Mouse (Mus musculus) liver, postnatal 0 days (tissue): ENCODE data around the gene H13. TPM values are rescaled to one million over a fixed set of nuclear protein-coding genes. Genes with fewer than 3 reads are reported as not detected.

Experiments
- ATAC-seq: fragments of 200-750 bp; cut with Nextera tagmentation; 2 replicates; pipeline ENCODE4 v1.8.0; 2017; ENCODE audit warnings: mild to moderate bottlenecking, moderate library complexity
- DNase-seq: peaks from one replicate; pipeline ENCODE4 v3.0.0-alpha.2; 2016
- H3K27ac ChIP-seq: fragments of 300-500 bp; sonication (generic); 2 replicates; pipeline ENCODE4 v1.5.1; 2014; ENCODE audit warnings: antibody characterized with exemption, moderate library complexity, mild to moderate bottlenecking, low read depth
- H3K27me3 ChIP-seq: fragments of 300-500 bp; sonication (generic); 2 replicates; pipeline ENCODE4 v1.6.1; 2014; ENCODE audit warnings: low read length, control low read depth, mixed read lengths; ENCODE audit not compliant: insufficient read depth
- H3K36me3 ChIP-seq: fragments of 300-500 bp; sonication (generic); replicated peaks from 2 replicates; pipeline ENCODE4 v1.6.1; 2014; ENCODE audit warnings: mild to moderate bottlenecking, control low read depth, low read length, moderate library complexity, mixed read lengths; ENCODE audit not compliant: insufficient read depth
- H3K4me1 ChIP-seq: fragments of 300-500 bp; sonication (generic); 2 replicates; pipeline ENCODE4 v1.6.1; 2014; ENCODE audit warnings: antibody characterized with exemption, mild to moderate bottlenecking, control low read depth; ENCODE audit not compliant: insufficient read depth
- H3K4me2 ChIP-seq: fragments of 300-500 bp; sonication (generic); 2 replicates; pipeline ENCODE4 v1.6.1; 2014; ENCODE audit warnings: low read depth, mild to moderate bottlenecking, low read length, moderate library complexity, mixed read lengths
- H3K4me3 ChIP-seq: fragments of 300-500 bp; sonication (generic); 2 replicates; pipeline ENCODE4 v1.5.1; 2014; ENCODE audit warnings: low read depth, low read length
- H3K9ac ChIP-seq: fragments of 300-500 bp; sonication (generic); replicated peaks from 2 replicates; pipeline ENCODE4 v1.6.1; 2014; ENCODE audit warnings: mild to moderate bottlenecking, moderate library complexity
- H3K9me3 ChIP-seq: fragments of 300-500 bp; sonication (generic); 2 replicates; pipeline ENCODE4 v1.6.1; 2016; ENCODE audit warnings: mild to moderate bottlenecking, control low read depth, low read length, mixed read lengths
- CTCF ChIP-seq: sonication (generic); IDR thresholded peaks from 2 replicates; pipeline ENCODE4 v1.5.1; 2016; ENCODE audit warnings: antibody characterized with exemption, low read depth
- EP300 ChIP-seq: IDR thresholded peaks from 2 replicates; pipeline ENCODE4 v1.6.1; 2016; ENCODE audit warnings: antibody characterized with exemption, low read depth, mild to moderate bottlenecking
- WGBS: fragments of 180-500 bp; shearing (Covaris S2); extraction: QIAGEN DNeasy Blood & Tissue Kit; methylation state at CpG from one replicate; pipeline ENCODE4 v1.1.7; 2014; ENCODE audit not compliant: insufficient replicate concordance; 5-methylcytosine and 5-hydroxymethylcytosine counted together
- polyA plus RNA-seq: library from polyadenylated mRNA; unstranded; fragments of >200 nt; fragmentation: Nextera tagmentation; extraction: Ambion mirVana; gene quantifications from 2 replicates; pipeline ENCODE4 v1.2.1, GENCODE M21; 2015

H13 gene
- polyA plus RNA-seq, 1 experiment from 2014 or later: 63.8 TPM

DNA sequence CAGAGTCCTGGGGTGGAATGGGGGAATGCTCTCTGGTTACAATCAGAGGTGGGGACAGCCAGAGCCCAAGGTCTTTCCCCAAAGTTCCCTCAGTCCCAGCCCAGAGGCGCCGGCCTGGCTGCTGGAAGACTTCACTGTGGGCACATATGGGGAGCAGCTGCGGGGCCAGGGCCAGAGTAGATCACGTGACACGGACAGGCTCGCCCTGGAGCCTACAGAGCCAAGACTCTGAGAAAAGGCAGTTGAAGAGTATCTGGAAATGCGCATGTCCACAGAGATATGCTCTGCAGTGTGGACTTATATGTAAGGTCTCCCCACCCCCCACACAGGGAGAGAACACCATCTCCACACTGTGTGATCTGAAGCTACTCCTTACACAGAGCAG lies 60.4 kb downstream of the H13 start:
- no peaks in the 10 kb centered on the region for H3K27me3 ChIP-seq
- H3K9ac ChIP-seq: no peak overlapping the region
- H3K4me3 ChIP-seq: no peak overlapping the region
- 19% methylated on average over 7 of the region's 7 CpGs for WGBS
- TF ChIP-seq CTCF (no peak), EP300 (no peak)
- peak; percentile 41 for DNase-seq
- peak overlapping the region; percentile 44 for H3K27ac ChIP-seq
- no peaks in the 10 kb centered on the region for H3K9me3 ChIP-seq
- peak; percentile 40 for ATAC-seq
- H3K36me3 ChIP-seq: no peaks in the 10 kb centered on the region
- no peak overlapping the region for H3K4me2 ChIP-seq
- peaks cover 34% of the 10 kb centered on the region for H3K4me1 ChIP-seq

DNA sequence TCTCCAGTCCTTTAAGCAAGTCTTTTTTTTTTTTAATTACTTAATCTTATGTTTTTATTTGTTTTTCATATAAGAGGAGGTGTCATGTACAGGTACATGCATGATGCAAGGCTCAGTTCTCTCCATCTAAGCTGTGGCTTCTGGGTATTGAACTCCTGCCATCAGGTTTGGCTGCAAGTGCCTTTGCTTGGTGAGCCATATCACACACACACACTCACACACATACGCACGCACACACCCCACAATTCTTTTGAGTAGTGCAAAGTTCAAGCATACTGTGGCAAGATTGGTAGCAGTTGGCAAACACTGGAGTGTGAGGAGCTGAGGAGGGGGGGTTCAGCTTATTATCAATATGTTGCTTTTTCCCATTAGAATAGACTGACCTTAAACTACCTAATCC lies 63.9 kb downstream of the H13 start:
- Histone ChIP-seq H3K9ac (no peak overlapping the region), H3K27me3 (peaks cover 8% of the 10 kb centered on the region; the same call in 1 of the 2 replicates), H3K36me3 (no peaks in the 10 kb centered on the region), H3K4me3 (no peak overlapping the region), H3K4me2 (no peak overlapping the region), H3K4me1 (peaks cover 57% of the 10 kb centered on the region), H3K27ac (no peak overlapping the region), H3K9me3 (no peaks in the 10 kb centered on the region)
- WGBS: 72% methylated on average over 2 of the region's 2 CpGs
- DNase-seq (peak; percentile 43), ATAC-seq (no peak)
- no peak for TF ChIP-seq EP300

DNA sequence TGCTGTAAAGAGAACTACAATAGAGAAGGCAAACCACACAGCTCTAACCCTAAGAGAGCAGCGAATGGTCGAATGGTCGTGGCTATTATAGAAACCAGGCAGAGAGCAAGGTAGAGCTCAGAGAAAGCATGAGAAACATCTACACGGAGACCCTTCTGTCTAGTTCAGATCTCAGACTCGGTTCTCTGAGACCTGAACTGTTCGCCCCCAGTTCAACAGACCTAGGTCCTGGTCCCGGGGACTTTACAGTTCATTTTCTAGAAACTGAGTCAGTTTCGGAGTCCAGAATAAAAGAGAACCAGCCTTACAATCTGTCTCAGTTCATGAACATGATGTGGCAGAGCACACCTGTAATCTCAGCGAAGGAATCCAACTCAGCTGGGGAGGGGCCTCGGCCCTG lies 65.2 kb downstream of the H13 start:
- no peak for ATAC-seq
- H3K27me3 ChIP-seq: peaks cover 8% of the 10 kb centered on the region; the same call in 1 of the 2 replicates
- DNase-seq: no peak
- H3K27ac ChIP-seq: peak overlapping the region; percentile 89; the same call in 1 of the 2 replicates
- peak overlapping the region; percentile 48 for H3K9ac ChIP-seq
- peak overlapping the region; percentile 87 for H3K4me2 ChIP-seq
- TF ChIP-seq CTCF (no peak), EP300 (no peak)
- peak overlapping the region; percentile 82 for H3K4me3 ChIP-seq
- WGBS: 20% methylated on average over 10 of the region's 10 CpGs
- peaks cover 50% of the 10 kb centered on the region for H3K4me1 ChIP-seq
- no peaks in the 10 kb centered on the region for H3K9me3 ChIP-seq
- no peaks in the 10 kb centered on the region for H3K36me3 ChIP-seq

DNA sequence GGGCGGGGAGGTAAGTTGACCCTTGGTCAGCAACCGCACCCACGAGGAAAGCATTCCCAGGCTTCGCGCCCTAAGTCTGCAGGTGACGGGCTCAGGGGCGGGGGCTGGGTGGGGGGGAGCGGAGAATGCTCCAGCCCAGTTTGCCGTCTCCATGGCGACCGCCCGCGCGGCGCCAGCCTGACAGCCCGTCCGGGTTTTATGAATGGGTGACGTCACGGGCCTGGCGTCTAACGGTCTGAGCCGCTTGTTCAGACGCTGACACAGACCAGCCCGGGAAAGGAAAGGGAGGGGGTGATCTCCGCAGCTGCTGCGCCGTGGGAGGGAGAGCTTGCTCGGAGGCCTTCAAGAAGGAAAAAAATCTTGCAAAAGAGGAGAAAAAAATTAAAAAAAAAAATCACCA lies 65.7 kb downstream of the H13 start:
- 0 out of 2 replicates have a peak, but pooled peaks have one; percentile 39 for TF ChIP-seq EP300
- TF ChIP-seq CTCF: no peak
- H3K9ac ChIP-seq: peak overlapping the region; percentile 48
- ATAC-seq: peak; percentile 41
- peak overlapping the region; percentile 87 for H3K4me2 ChIP-seq
- peak overlapping the region; percentile 89 for H3K27ac ChIP-seq
- peak; percentile 92 for DNase-seq
- no peaks in the 10 kb centered on the region for H3K36me3 ChIP-seq
- H3K9me3 ChIP-seq: no peaks in the 10 kb centered on the region
- WGBS: 2% methylated on average over 28 of the region's 28 CpGs
- peaks cover 49% of the 10 kb centered on the region for H3K4me1 ChIP-seq
- peak overlapping the region; percentile 82 for H3K4me3 ChIP-seq
- peaks cover 8% of the 10 kb centered on the region; the same call in 1 of the 2 replicates for H3K27me3 ChIP-seq

DNA sequence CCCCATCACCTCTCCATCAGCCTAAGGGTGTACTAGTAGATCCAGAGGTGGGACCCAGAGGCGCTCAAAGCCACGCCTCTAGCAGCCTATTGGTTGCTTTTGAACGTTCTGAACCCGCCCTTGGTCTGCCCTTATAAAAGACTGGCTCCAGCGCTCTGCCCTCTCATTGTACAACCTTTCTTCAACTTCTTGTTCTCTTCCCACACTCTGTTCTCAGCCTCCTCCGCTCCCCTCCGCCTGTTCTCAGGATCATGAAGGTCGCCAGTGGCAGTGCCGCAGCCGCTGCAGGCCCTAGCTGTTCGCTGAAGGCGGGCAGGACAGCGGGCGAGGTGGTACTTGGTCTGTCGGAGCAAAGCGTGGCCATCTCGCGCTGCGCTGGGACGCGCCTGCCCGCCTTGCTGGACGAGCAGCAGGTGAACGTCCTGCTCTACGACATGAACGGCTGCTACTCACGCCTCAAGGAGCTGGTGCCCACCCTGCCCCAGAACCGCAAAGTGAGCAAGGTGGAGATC lies 66.9 kb downstream of the H13 start, which contains the start of gene Id1:
TSS of gene Id1 (plus strand) at position 162 of the 512 bp plus-strand sequence.
- peak; percentile 66 for ATAC-seq
- under 1% methylated on average over 28 of the region's 28 CpGs for WGBS
- Histone ChIP-seq H3K4me3 (peak within 1 kb of the TSS; percentile 82), H3K27ac (peak within 1 kb of the TSS; percentile 89), H3K4me1 (peaks cover 60% of the 10 kb centered on the region), H3K36me3 (no peaks in the 10 kb centered on the region), H3K9me3 (no peaks in the 10 kb centered on the region), H3K27me3 (peaks cover 8% of the 10 kb centered on the region; the same call in 1 of the 2 replicates), H3K4me2 (peak within 1 kb of the TSS; percentile 87), H3K9ac (peak within 1 kb of the TSS; percentile 93)
- DNase-seq: peak; percentile 90
- 0 out of 2 replicates have a peak, but pooled peaks have one; percentile 56 for TF ChIP-seq EP300
- no peak for TF ChIP-seq CTCF

DNA sequence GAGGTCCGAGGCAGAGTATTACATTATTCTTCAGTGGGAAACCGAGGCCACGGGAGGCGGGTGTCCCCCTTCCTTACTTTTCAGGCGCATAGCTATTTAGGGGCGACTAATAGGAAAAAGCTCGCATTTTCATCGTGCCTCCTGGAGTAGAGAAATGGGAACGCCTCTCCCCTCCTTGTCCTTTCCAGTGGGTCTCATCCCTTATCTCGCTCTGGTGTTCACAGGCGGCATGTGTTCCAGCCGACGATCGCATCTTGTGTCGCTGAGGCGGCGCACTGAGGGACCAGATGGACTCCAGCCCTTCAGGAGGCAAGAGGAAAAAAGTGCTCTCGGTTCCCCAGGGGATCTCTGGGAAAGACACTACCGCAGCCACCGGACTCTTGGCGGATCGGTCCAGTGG lies 67.5 kb downstream of the H13 start:
- Histone ChIP-seq H3K27me3 (peaks cover 8% of the 10 kb centered on the region; the same call in 1 of the 2 replicates), H3K4me3 (peak overlapping the region; percentile 82), H3K27ac (peak overlapping the region; percentile 89), H3K36me3 (no peaks in the 10 kb centered on the region), H3K4me1 (peaks cover 65% of the 10 kb centered on the region), H3K4me2 (peak overlapping the region; percentile 87), H3K9ac (peak overlapping the region; percentile 93), H3K9me3 (no peaks in the 10 kb centered on the region)
- TF ChIP-seq CTCF (no peak), EP300 (no peak)
- DNase-seq (peak; percentile 57), ATAC-seq (no peak)
- WGBS: 1% methylated on average over 22 of the region's 22 CpGs
